Mouse (Mus musculus) forebrain, embryonic 15.5 days (tissue): ENCODE measurements around the gene Rfesd. TPM values are rescaled to one million over a fixed set of nuclear protein-coding genes. Genes with fewer than 3 reads are reported as not detected.

ENCODE experiments used
- ATAC-seq: fragments of 200-750 bp; cut with Nextera tagmentation; replicated peaks from 2 replicates; pipeline ENCODE4 v1.8.0; 2017; ENCODE audit warnings: mild to moderate bottlenecking, moderate TSS enrichment, moderate library complexity
- H3K27ac ChIP-seq: fragments of 300-500 bp; sonication (generic); replicated peaks from 2 replicates; pipeline ENCODE4 v1.5.1; 2015; ENCODE audit warnings: mild to moderate bottlenecking, inconsistent platforms
- H3K27me3 ChIP-seq: fragments of 300-500 bp; sonication (generic); 2 replicates; pipeline ENCODE4 v1.6.1; 2015; ENCODE audit warnings: inconsistent platforms
- H3K36me3 ChIP-seq: fragments of 300-500 bp; sonication (generic); 2 replicates; pipeline ENCODE4 v1.6.1; 2015; ENCODE audit warnings: mild to moderate bottlenecking, inconsistent platforms
- H3K4me1 ChIP-seq: fragments of 300-500 bp; sonication (generic); 2 replicates; pipeline ENCODE4 v1.6.1; 2015; ENCODE audit warnings: inconsistent platforms
- H3K4me2 ChIP-seq: fragments of 300-500 bp; sonication (generic); replicated peaks from 2 replicates; pipeline ENCODE4 v1.6.1; 2015; ENCODE audit warnings: mild to moderate bottlenecking, inconsistent platforms
- H3K4me3 ChIP-seq: fragments of 300-500 bp; sonication (generic); 2 replicates; pipeline ENCODE4 v1.5.1; 2015; ENCODE audit warnings: mild to moderate bottlenecking, inconsistent platforms
- H3K9ac ChIP-seq: fragments of 300-500 bp; sonication (generic); replicated peaks from 2 replicates; pipeline ENCODE4 v1.6.1; 2015; ENCODE audit warnings: mild to moderate bottlenecking, inconsistent platforms
- H3K9me3 ChIP-seq: fragments of 300-500 bp; sonication (generic); 2 replicates; pipeline ENCODE4 v1.6.1; 2016; ENCODE audit warnings: inconsistent platforms
- WGBS: fragments of 180-500 bp; shearing (Covaris S2); methylation state at CpG from one replicate; pipeline ENCODE4 v1.1.7; 2015; ENCODE audit warnings: mixed read lengths; 5-methylcytosine and 5-hydroxymethylcytosine counted together
- polyA plus RNA-seq: library from polyadenylated mRNA; unstranded; fragments of >200 nt; fragmentation: Nextera tagmentation; extraction: Ambion mirVana; gene quantifications from 2 replicates; pipeline ENCODE4 v1.2.1, GENCODE M21; 2015

The Rfesd gene
- polyA plus RNA-seq, 1 experiment from 2014 or later = 21.4 TPM

DNA sequence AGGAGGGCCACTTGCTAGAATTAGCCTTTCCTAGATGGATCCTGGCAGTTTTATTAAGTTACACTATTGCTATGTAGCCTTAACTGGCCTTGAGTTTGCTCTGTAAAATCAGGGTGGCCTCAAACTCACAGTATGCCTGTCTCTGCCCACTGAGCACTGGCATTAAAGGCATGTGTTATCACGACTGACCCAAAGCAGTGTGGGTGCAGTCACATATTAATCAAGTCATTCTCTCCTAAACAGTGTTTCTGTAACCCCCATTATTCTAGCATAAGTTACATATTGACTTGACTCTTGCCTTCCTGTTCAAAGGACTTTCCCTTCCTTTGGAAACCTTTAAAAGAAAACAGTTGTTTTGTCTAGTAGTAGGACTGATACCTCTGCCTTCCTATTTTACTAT is 23.9 kb upstream of the Rfesd start:
- no peak for ATAC-seq
- Histone ChIP-seq H3K4me3 (no peak overlapping the region), H3K9me3 (no peaks in the 10 kb centered on the region), H3K27me3 (no peaks in the 10 kb centered on the region), H3K27ac (no peak overlapping the region), H3K9ac (no peak overlapping the region), H3K4me1 (no peaks in the 10 kb centered on the region), H3K36me3 (no peaks in the 10 kb centered on the region), H3K4me2 (no peak overlapping the region)
- WGBS = 72% methylated on average over 1 of the region's 1 CpGs

DNA sequence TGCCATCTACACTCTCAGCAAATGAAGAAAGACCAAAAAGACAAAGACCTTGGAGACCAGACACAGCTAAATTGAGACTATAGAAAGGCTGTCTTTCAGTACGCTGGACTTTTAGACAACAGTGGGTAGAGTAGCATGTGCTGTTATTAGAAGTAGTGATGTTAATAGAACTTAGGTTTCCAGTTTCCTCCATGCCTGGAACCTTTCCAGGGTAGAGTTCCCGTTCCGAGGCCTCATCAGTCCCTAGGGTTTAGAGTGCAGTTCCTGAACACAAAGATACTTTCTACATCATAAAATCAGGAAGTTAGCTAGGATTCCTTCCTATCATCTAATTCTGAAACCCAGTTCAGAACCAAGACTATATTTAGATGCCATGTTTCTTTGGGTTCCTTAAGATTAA is 6.1 kb upstream of the Rfesd start:
- H3K27me3 ChIP-seq = no peaks in the 10 kb centered on the region
- no peak for ATAC-seq
- H3K36me3 ChIP-seq = no peaks in the 10 kb centered on the region
- no peak overlapping the region for H3K9ac ChIP-seq
- no peaks in the 10 kb centered on the region for H3K4me1 ChIP-seq
- H3K4me3 ChIP-seq = no peak overlapping the region
- H3K27ac ChIP-seq = no peak overlapping the region
- WGBS = 75% methylated on average over 3 of the region's 3 CpGs
- H3K4me2 ChIP-seq = no peak overlapping the region
- no peaks in the 10 kb centered on the region for H3K9me3 ChIP-seq

DNA sequence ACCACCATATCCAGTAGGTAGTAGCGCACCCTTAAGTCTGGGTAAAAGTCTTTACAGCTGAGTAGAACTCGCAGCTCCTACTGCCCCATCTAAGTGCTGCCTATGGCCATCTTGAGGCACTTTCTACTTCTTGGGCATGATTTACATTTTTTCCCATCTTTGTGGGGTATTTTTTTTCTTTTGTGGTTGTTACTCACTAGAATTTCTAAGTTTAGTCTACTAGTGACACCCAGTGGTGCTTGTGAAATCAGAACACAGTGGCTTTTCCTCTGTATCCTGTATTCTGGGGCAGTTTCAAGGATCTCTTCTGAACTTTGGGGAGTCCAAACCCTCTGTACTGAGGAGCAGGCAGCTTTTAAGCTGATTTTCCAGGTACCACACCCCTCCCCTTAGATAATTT is 3.3 kb upstream of the Rfesd start:
- Histone ChIP-seq H3K9me3 (no peaks in the 10 kb centered on the region), H3K4me3 (no peak overlapping the region), H3K4me1 (peaks cover 6% of the 10 kb centered on the region; the same call in 1 of the 2 replicates), H3K36me3 (no peaks in the 10 kb centered on the region), H3K4me2 (no peak overlapping the region), H3K9ac (no peak overlapping the region), H3K27me3 (no peaks in the 10 kb centered on the region), H3K27ac (no peak overlapping the region)
- WGBS = 93% methylated on average over 2 of the region's 2 CpGs
- ATAC-seq = no peak

- no peaks in the 10 kb centered on the region for H3K36me3 ChIP-seq
- H3K9ac ChIP-seq = no peak overlapping the region
- H3K4me1 ChIP-seq = peaks cover 6% of the 10 kb centered on the region; the same call in 1 of the 2 replicates
- peak; percentile 75 for ATAC-seq
- H3K4me2 ChIP-seq = peak overlapping the region; percentile 58
- H3K27me3 ChIP-seq = no peaks in the 10 kb centered on the region
- H3K4me3 ChIP-seq = peak overlapping the region; percentile 79
- no peaks in the 10 kb centered on the region for H3K9me3 ChIP-seq
- H3K27ac ChIP-seq = peak overlapping the region; percentile 94
- 43% methylated on average over 5 of the region's 5 CpGs for WGBS
Observed at GRCm38 (mm10) chr13:76018844-76019400, 403 bp upstream of the Rfesd start.

DNA sequence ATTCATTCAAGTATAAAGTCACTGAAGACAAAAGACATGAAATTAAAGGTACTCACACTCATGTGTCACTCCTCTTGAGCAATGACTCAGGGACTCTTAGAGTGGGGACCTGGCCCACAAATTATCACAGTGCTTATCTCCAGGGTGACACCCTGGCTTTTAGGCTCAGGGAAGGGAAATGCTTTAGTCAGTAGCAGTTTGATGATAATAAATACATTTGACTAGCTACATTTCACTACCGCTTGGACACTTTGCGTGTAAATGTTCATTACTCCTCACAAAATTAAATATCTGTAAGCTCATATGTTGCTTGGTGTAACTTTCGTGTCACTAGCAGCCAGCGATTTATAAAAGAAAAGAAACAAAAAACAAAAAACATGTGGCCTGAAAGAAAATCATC is 1.1 kb downstream of the Rfesd start:
- no peak for ATAC-seq
- Histone ChIP-seq H3K4me1 (peaks cover 6% of the 10 kb centered on the region; the same call in 1 of the 2 replicates), H3K4me2 (peak overlapping the region; percentile 58), H3K27ac (peak overlapping the region; percentile 94; the same call in 1 of the 2 replicates), H3K4me3 (peak overlapping the region; percentile 79), H3K9ac (peak overlapping the region; percentile 90; the same call in 1 of the 2 replicates), H3K36me3 (no peaks in the 10 kb centered on the region), H3K9me3 (no peaks in the 10 kb centered on the region), H3K27me3 (no peaks in the 10 kb centered on the region)
- 75% methylated on average over 4 of the region's 4 CpGs for WGBS

- H3K27ac ChIP-seq = no peak overlapping the region
- no peaks in the 10 kb centered on the region for H3K27me3 ChIP-seq
- WGBS = 81% methylated on average over 2 of the region's 2 CpGs
- H3K36me3 ChIP-seq = no peaks in the 10 kb centered on the region
- H3K9me3 ChIP-seq = no peaks in the 10 kb centered on the region
- no peak overlapping the region for H3K9ac ChIP-seq
- H3K4me3 ChIP-seq = no peak overlapping the region
- ATAC-seq = no peak
- H3K4me1 ChIP-seq = peaks cover 6% of the 10 kb centered on the region; the same call in 1 of the 2 replicates
- H3K4me2 ChIP-seq = no peak overlapping the region
Observed at GRCm38 (mm10) chr13:76014511-76014910, 4.0 kb downstream of the Rfesd start.

DNA sequence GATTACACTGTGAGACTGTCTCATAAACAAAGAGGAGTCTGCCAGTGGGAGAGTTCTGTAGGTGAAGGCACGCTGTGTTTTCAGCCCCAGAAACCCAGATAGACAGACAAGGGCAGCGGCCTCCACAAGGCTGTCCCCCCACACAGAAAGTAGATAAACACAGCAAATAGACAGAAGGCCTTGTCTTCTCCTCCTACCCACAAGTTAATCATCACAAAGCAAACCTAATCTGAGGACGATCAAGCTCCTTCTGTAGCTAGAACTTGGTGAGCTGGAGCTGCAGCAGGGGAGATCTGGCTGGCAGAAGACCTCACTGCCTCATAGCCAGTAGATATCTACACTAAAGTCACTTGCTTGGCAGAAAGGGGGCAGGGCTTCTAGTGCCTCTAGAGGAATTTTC is 15.2 kb downstream of the Rfesd start:
- Histone ChIP-seq H3K9ac (no peak overlapping the region), H3K36me3 (peaks cover 8% of the 10 kb centered on the region), H3K4me2 (no peak overlapping the region), H3K27ac (no peak overlapping the region), H3K4me1 (no peaks in the 10 kb centered on the region), H3K9me3 (no peaks in the 10 kb centered on the region), H3K4me3 (no peak overlapping the region), H3K27me3 (no peaks in the 10 kb centered on the region)
- 94% methylated on average over 3 of the region's 3 CpGs for WGBS
- no peak for ATAC-seq

DNA sequence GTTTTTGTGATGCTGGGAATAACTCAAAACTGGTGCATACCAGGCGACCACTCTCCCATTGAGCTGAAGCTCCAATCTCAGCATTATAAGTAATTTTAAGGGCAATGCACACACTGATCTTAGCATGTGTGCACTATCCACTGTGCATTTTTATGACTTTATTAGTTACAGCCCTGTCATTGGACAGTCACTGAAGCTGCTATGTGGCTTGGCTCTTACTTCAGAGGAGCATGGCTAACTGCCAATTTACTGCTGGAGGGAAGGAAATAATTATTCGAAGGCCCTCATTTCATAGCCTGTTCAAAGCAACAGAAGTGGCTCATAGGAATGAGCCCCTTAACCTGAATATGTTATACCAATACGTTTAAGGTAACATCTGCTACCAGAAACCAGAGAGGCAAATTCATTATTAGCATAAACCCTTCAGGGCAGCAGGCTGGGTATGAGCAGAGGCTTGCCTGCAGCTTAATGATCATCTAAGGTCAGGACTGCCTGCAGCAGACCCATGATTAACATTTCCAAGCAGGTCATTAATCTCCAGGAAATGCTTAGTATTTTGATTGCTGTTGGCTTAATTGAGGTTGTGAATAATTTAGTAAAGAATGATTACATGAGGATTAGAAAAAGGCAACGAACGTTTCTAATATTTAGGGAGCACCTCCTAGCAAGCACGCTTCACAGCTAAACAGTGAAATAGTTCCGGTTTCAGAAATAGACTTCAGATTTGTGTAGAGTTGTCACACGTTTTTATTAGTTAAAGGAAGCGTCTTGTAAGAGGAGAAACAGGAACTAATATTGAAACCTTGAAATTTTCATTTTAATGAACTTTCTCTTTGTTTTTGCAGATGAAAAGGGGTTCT is 26.1 kb downstream of the Rfesd start:
- Histone ChIP-seq H3K27me3 (no peaks in the 10 kb centered on the region), H3K4me3 (no peak overlapping the region), H3K36me3 (no peaks in the 10 kb centered on the region), H3K9me3 (0 out of 2 replicates have a peak, but pooled peaks cover 2% of the 10 kb centered on the region), H3K9ac (no peak overlapping the region), H3K27ac (peak overlapping the region; percentile 24), H3K4me2 (no peak overlapping the region), H3K4me1 (peaks cover 5% of the 10 kb centered on the region)
- 16% methylated on average over 9 of the region's 9 CpGs for WGBS
- peak; percentile 96 for ATAC-seq

GRCm38 (mm10) chr13:75988096-75988495 is 30.4 kb downstream of the Rfesd start:
- no peaks in the 10 kb centered on the region for H3K27me3 ChIP-seq
- ATAC-seq = no peak
- no peak overlapping the region for H3K9ac ChIP-seq
- no peak overlapping the region for H3K4me2 ChIP-seq
- WGBS = 93% methylated on average over 1 of the region's 1 CpGs
- no peak overlapping the region for H3K4me3 ChIP-seq
- H3K36me3 ChIP-seq = no peaks in the 10 kb centered on the region
- H3K27ac ChIP-seq = no peak overlapping the region
- peaks cover 5% of the 10 kb centered on the region for H3K4me1 ChIP-seq
- H3K9me3 ChIP-seq = no peaks in the 10 kb centered on the region

- Histone ChIP-seq H3K27ac (no peak overlapping the region), H3K4me1 (no peaks in the 10 kb centered on the region), H3K4me2 (no peak overlapping the region), H3K4me3 (no peak overlapping the region), H3K27me3 (no peaks in the 10 kb centered on the region), H3K9ac (no peak overlapping the region), H3K36me3 (no peaks in the 10 kb centered on the region), H3K9me3 (no peaks in the 10 kb centered on the region)
- no peak for ATAC-seq
Observed at GRCm38 (mm10) chr13:75981901-75982300, 36.6 kb downstream of the Rfesd start.

- Histone ChIP-seq H3K9ac (no peak overlapping the region), H3K4me2 (no peak overlapping the region), H3K4me1 (no peaks in the 10 kb centered on the region), H3K9me3 (no peaks in the 10 kb centered on the region), H3K27ac (no peak overlapping the region), H3K27me3 (no peaks in the 10 kb centered on the region), H3K36me3 (no peaks in the 10 kb centered on the region), H3K4me3 (no peak overlapping the region)
- WGBS = 91% methylated on average over 2 of the region's 2 CpGs
- no peak for ATAC-seq
Observed at GRCm38 (mm10) chr13:75976649-75977048, 41.9 kb downstream of the Rfesd start.

DNA sequence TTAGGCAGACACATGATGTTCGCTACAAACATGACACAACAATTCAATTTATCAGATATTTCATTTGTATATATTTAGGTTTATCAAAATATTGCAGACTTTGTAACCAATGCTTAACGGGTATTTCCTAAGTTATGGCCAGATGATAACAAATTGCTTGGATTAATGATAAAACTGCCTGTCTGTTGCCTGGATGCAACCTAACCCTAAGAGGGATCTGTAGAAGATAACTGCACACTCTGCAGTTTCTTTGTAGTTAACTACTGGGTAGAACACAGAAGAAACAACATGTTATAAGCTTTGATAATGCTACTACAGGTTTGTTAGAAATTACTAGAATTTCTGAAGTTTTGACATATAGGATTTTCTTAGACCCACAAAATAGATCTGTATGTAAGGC is 42.3 kb downstream of the Rfesd start:
- H3K36me3 ChIP-seq = no peaks in the 10 kb centered on the region
- no peak overlapping the region for H3K4me2 ChIP-seq
- H3K9ac ChIP-seq = no peak overlapping the region
- H3K27me3 ChIP-seq = no peaks in the 10 kb centered on the region
- no peak overlapping the region for H3K4me3 ChIP-seq
- H3K9me3 ChIP-seq = no peaks in the 10 kb centered on the region
- 94% methylated on average over 2 of the region's 2 CpGs for WGBS
- ATAC-seq = no peak
- no peaks in the 10 kb centered on the region for H3K4me1 ChIP-seq
- no peak overlapping the region for H3K27ac ChIP-seq
